Mouse (Mus musculus): ENCODE data around the gene Ntm. TPM values are rescaled to one million over a fixed set of nuclear protein-coding genes. Genes with fewer than 3 reads are reported as not detected.

Gene Ntm
- polyA plus RNA-seq, 1 experiment from 2014 or later = 21.4 TPM

DNA sequence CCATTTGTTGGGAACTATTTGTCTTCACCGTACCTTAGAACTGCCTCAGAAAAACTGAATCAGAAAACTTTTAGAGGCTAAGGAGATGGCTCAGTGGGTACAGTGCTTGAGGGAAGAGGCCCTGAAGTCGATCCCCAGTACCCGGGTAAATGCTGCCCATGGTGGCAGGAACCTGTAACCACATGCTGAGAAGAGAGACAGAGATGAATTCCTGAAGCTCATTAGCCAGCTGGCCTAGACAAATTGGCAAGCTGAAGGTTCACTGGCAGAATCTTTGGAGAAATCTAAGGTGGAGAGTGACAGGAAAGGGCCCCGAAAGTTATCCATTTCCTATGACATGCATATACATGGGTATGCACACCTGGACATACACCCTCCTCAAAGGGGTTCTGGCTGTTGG lies 605.1 kb downstream of the Ntm start:
- no peak overlapping the region for H3K4me3 ChIP-seq
- no peak overlapping the region for H3K27ac ChIP-seq
- H3K9me3 ChIP-seq = no peaks in the 10 kb centered on the region
- H3K4me1 ChIP-seq = no peaks in the 10 kb centered on the region
- H3K36me3 ChIP-seq = no peaks in the 10 kb centered on the region
- WGBS = 71% methylated on average over 4 of the region's 4 CpGs
- no peaks in the 10 kb centered on the region for H3K27me3 ChIP-seq
- H3K4me2 ChIP-seq = no peak overlapping the region
- H3K9ac ChIP-seq = no peak overlapping the region
- no peak for ATAC-seq (ENCODE audit: borderline replicate concordance, extremely low read depth, low FRiP score, low TSS enrichment)

DNA sequence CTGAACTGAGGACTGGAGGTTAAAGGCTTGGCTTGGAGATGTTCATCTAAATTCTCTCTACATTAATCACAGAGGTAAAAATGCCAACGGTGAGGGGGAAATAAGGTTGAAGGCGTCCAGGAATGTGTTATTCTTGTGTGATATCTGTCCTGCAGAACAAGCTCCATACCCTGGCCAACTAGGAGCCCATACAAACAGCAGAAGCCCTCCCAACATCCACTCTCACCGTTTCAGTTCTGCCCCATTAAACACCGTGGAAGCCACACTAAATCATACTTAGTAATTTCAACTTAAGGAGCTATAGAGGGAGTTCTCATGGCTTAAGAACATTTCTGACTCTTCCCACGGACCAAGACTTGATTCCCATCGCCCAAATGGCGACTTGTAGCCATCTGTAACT lies 620.6 kb downstream of the Ntm start:
- WGBS = 75% methylated on average over 7 of the region's 7 CpGs
- H3K9me3 ChIP-seq = no peaks in the 10 kb centered on the region
- no peak overlapping the region for H3K4me2 ChIP-seq
- no peaks in the 10 kb centered on the region for H3K27me3 ChIP-seq
- ATAC-seq (ENCODE audit: borderline replicate concordance, extremely low read depth, low FRiP score, low TSS enrichment) = no peak
- H3K27ac ChIP-seq = no peak overlapping the region
- no peak overlapping the region for H3K4me3 ChIP-seq
- H3K9ac ChIP-seq = no peak overlapping the region
- H3K4me1 ChIP-seq = no peaks in the 10 kb centered on the region
- H3K36me3 ChIP-seq = no peaks in the 10 kb centered on the region

DNA sequence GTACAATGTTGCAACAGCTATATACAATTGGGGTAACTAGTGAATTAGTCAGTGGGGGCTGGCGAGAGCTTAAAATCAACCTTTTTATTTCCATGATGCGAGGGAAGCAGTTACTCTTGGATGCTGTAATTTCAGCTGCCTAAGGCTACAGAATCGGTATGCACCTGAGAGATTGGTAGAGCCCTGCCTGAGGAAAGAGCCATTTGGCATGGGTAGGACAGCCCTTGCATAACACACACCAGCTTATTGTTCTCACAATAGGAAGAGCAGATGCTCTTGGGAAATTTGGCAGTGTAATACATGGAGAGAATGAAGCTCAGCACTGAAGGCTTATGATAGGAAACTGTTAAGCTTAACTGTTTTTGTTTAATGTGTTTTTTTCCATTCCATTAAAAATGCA lies 621.6 kb downstream of the Ntm start:
- Histone ChIP-seq H3K27ac (no peak overlapping the region), H3K4me3 (no peak overlapping the region), H3K36me3 (no peaks in the 10 kb centered on the region), H3K27me3 (no peaks in the 10 kb centered on the region), H3K9ac (no peak overlapping the region), H3K4me1 (no peaks in the 10 kb centered on the region), H3K4me2 (no peak overlapping the region), H3K9me3 (no peaks in the 10 kb centered on the region)
- no peak for ATAC-seq (ENCODE audit: borderline replicate concordance, extremely low read depth, low FRiP score, low TSS enrichment)
- 87% methylated on average over 3 of the region's 3 CpGs for WGBS

DNA sequence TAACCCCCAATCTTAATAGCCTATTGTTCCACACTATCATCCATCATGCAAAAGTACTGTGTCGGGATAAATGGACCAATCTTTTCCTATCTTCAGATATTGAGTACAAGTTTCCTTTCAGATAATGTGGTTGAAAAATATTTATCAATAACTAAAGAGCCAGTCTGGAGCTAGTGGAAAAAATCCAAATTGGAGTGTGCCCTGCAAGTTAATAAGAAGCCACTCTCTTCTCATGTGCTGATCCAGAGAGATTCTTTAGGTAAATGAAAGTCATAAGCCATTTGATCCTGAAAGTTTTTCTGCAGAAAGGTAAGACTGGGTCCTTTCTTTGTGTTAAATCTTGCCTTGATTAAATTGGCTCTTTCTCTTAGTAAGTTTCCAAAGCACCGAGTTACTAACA lies 627.3 kb downstream of the Ntm start:
- Histone ChIP-seq H3K36me3 (no peaks in the 10 kb centered on the region), H3K27ac (no peak overlapping the region), H3K4me3 (no peak overlapping the region), H3K27me3 (no peaks in the 10 kb centered on the region), H3K4me2 (no peak overlapping the region), H3K4me1 (0 out of 2 replicates have a peak, but pooled peaks cover 5% of the 10 kb centered on the region), H3K9ac (no peak overlapping the region), H3K9me3 (no peaks in the 10 kb centered on the region)
- 78% methylated on average over 2 of the region's 2 CpGs for WGBS
- no peak for ATAC-seq (ENCODE audit: borderline replicate concordance, extremely low read depth, low FRiP score, low TSS enrichment)

DNA sequence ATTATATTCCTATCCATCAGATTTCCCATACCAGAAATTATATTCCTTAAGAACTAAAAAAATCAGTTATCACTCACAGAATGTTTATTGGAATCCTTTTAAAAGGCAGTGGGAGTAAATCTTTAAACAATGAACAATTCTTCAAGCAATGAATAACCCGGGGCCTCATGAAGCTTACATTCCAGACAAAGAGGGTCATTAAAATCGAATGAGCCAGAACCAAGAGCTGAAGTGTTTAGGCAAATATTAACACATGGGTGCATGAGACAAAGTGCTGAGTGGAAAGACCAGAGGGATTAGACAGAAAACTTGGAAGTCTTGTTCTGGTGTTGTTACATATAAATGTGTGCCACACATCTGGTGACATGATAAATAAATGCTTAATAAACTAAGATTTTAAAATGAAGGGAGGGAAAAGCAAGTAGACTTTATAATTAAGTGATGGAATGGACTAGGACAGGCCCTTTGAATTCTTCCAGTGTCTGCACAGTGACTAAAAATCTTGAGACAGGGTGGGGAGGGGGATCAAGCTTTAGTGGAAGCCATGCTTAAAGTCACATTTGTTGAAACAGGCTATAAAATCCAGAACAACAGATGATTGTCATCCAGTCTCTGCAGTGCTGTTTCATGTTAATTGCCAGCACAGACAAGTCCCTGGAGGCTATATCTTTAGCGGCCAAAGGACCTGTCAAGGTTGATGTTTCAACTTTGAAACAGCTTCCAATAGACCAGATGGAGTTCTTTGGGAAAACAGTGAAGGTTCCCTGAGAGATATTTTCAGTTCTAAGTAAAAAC lies 630.4 kb downstream of the Ntm start:
- no peaks in the 10 kb centered on the region for H3K36me3 ChIP-seq
- H3K4me3 ChIP-seq = no peak overlapping the region
- H3K9me3 ChIP-seq = no peaks in the 10 kb centered on the region
- no peak overlapping the region for H3K9ac ChIP-seq
- no peaks in the 10 kb centered on the region for H3K27me3 ChIP-seq
- H3K4me1 ChIP-seq = 0 out of 2 replicates have a peak, but pooled peaks cover 5% of the 10 kb centered on the region
- H3K4me2 ChIP-seq = no peak overlapping the region
- H3K27ac ChIP-seq = peak overlapping the region; percentile 78
- 19% methylated on average over 3 of the region's 3 CpGs for WGBS
- ATAC-seq (ENCODE audit: borderline replicate concordance, extremely low read depth, low FRiP score, low TSS enrichment) = 0 out of 2 replicates have a peak, but pooled peaks have one; percentile 59

DNA sequence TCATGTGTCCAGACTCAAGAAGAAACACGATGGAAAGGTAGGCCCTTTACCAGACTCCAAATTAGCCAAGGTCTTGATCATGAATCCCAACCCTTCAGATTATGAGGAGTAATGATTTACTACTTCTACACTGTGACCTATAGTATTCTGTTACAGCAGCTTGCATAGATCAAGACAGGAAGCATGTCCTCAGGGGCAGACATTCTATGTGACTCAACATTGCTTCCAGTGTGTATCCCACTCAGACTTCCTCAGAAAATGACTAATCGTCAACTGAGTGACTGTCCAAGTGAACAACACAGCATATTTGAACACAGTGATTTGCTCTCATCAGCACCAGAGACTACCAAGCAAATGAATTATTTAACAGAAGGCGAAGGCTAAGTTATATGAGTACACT lies 632.5 kb downstream of the Ntm start:
- Histone ChIP-seq H3K27me3 (no peaks in the 10 kb centered on the region), H3K36me3 (no peaks in the 10 kb centered on the region), H3K27ac (no peak overlapping the region), H3K9me3 (no peaks in the 10 kb centered on the region), H3K4me3 (no peak overlapping the region), H3K4me1 (0 out of 2 replicates have a peak, but pooled peaks cover 8% of the 10 kb centered on the region), H3K4me2 (no peak overlapping the region), H3K9ac (no peak overlapping the region)
- no peak for ATAC-seq (ENCODE audit: borderline replicate concordance, extremely low read depth, low FRiP score, low TSS enrichment)
- 81% methylated on average over 3 of the region's 3 CpGs for WGBS

DNA sequence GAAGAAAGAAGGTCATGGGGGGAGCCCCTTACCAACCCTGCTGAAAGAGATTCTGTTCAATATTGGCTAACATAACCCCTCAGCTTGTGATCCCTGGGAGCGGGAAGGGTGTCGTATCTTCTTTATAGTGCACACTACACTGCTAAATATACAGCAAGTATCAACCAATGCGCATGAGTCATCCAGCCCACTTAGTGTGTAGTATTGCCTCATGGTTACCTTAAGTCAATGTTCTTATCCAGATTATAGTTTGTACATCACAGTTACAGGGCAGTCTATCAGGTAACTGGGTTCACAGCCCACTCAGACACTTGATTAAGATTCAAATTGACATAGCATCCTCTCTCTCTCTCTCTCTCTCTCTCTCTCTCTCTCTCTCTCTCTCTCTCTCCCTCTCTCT lies 636.7 kb downstream of the Ntm start:
- Histone ChIP-seq H3K9ac (no peak overlapping the region), H3K27ac (no peak overlapping the region), H3K9me3 (no peaks in the 10 kb centered on the region), H3K4me3 (no peak overlapping the region), H3K27me3 (no peaks in the 10 kb centered on the region), H3K4me2 (no peak overlapping the region), H3K36me3 (no peaks in the 10 kb centered on the region), H3K4me1 (0 out of 2 replicates have a peak, but pooled peaks cover 3% of the 10 kb centered on the region)
- 63% methylated on average over 3 of the region's 3 CpGs for WGBS
- ATAC-seq (ENCODE audit: borderline replicate concordance, extremely low read depth, low FRiP score, low TSS enrichment) = no peak

DNA sequence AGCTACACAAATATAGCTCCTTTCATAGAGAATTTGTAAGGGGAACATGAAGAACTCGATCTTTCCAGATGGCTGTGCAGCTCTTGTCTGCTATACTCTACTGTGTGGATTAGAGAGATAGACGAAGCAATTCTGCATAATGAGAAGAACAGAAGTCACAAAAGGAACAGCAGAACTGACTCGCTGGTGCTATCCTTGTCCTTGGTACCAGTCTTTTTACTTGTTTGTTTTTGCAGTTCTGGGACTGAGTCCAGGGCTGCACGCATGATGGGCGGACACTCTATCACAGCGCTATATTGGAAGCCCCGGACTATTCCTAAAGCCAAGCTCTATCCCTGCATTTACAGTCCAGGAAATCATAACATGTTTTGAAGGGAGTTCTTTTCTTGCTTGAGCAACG lies 637.8 kb downstream of the Ntm start:
- H3K9me3 ChIP-seq = no peaks in the 10 kb centered on the region
- H3K27ac ChIP-seq = no peak overlapping the region
- H3K4me1 ChIP-seq = 0 out of 2 replicates have a peak, but pooled peaks cover 3% of the 10 kb centered on the region
- 69% methylated on average over 8 of the region's 8 CpGs for WGBS
- H3K9ac ChIP-seq = no peak overlapping the region
- no peak for ATAC-seq (ENCODE audit: borderline replicate concordance, extremely low read depth, low FRiP score, low TSS enrichment)
- H3K4me2 ChIP-seq = no peak overlapping the region
- no peaks in the 10 kb centered on the region for H3K27me3 ChIP-seq
- H3K36me3 ChIP-seq = no peaks in the 10 kb centered on the region
- no peak overlapping the region for H3K4me3 ChIP-seq

DNA sequence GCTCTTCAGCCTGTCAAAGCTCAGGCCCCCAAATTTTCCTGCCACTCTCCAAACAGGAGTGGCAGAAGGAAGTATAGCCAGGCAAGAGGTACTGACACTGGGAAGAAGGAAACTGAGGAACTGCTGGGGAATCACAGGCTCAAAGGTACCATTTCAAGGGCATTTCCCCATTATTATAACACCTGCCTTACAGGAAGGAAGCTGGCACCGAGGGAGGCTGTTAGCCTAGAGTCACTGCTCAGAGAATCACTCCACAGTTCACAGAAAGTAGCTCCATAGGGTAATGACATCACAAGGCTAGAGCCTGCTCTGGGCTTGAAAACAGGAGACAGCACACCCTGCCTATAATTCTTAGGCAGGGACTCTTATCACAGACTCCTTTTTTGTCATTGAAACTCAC lies 643.7 kb downstream of the Ntm start:
- H3K27me3 ChIP-seq = no peaks in the 10 kb centered on the region
- H3K9me3 ChIP-seq = no peaks in the 10 kb centered on the region
- no peak overlapping the region for H3K9ac ChIP-seq
- peaks cover 15% of the 10 kb centered on the region for H3K4me1 ChIP-seq
- no peak overlapping the region for H3K4me3 ChIP-seq
- 65% methylated on average over 1 of the region's 1 CpGs for WGBS
- no peak overlapping the region for H3K27ac ChIP-seq
- ATAC-seq (ENCODE audit: borderline replicate concordance, extremely low read depth, low FRiP score, low TSS enrichment) = no peak
- no peaks in the 10 kb centered on the region for H3K36me3 ChIP-seq
- no peak overlapping the region for H3K4me2 ChIP-seq

DNA sequence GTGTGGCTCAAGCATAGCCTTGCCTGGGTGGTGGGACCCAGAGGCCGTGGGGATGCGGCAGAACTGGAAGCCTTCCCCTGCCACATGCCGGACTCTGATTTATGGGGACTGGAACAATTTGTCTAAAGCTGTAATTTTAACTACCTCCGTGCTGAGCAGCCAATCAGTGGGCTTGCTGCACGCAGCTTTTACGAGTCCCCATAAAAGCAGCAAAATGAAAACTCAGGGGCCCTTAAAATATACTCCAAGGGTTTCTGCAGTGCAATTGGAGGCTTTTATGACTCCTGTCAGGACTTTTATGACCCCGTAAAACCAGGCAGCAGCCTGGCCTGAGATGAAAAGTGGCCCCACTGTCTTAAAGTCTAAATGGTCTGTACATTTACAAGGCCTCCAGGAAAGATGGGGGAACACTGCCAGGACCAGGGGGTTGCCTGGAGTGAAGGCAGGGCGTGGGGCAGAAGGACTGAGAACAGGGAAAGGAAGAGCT lies 644.2 kb downstream of the Ntm start:
- H3K27me3 ChIP-seq = no peaks in the 10 kb centered on the region
- no peaks in the 10 kb centered on the region for H3K36me3 ChIP-seq
- no peak overlapping the region for H3K9ac ChIP-seq
- no peak for ATAC-seq (ENCODE audit: borderline replicate concordance, extremely low read depth, low FRiP score, low TSS enrichment)
- no peaks in the 10 kb centered on the region for H3K9me3 ChIP-seq
- 67% methylated on average over 8 of the region's 8 CpGs for WGBS
- no peak overlapping the region for H3K27ac ChIP-seq
- no peak overlapping the region for H3K4me3 ChIP-seq
- H3K4me2 ChIP-seq = no peak overlapping the region
- H3K4me1 ChIP-seq = peaks cover 15% of the 10 kb centered on the region

DNA sequence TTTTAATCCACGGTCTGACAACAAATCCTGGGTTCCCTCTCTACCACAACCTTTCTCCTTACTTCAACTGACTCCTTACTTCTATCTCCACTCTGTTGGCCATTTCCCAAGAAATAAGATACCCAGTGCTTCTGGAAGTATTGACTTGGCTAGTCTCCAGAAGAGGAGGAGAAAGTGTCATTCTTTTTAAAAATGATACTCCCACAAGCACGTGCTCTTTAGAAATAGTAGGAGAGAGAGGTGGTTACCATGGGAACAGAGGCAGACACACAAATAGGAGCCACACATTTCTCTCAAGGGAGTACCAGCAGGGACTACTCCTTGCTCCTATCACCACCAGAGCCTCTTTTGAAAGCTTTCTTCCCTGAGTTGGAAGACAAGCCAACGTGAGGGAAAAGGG lies 645.3 kb downstream of the Ntm start:
- ATAC-seq (ENCODE audit: borderline replicate concordance, extremely low read depth, low FRiP score, low TSS enrichment) = peak; percentile 23; the same call in 1 of the 2 replicates
- Histone ChIP-seq H3K9ac (no peak overlapping the region), H3K4me2 (no peak overlapping the region), H3K36me3 (no peaks in the 10 kb centered on the region), H3K27me3 (no peaks in the 10 kb centered on the region), H3K4me3 (no peak overlapping the region), H3K4me1 (peaks cover 15% of the 10 kb centered on the region), H3K27ac (no peak overlapping the region), H3K9me3 (no peaks in the 10 kb centered on the region)
- WGBS = 11% methylated on average over 3 of the region's 3 CpGs

DNA sequence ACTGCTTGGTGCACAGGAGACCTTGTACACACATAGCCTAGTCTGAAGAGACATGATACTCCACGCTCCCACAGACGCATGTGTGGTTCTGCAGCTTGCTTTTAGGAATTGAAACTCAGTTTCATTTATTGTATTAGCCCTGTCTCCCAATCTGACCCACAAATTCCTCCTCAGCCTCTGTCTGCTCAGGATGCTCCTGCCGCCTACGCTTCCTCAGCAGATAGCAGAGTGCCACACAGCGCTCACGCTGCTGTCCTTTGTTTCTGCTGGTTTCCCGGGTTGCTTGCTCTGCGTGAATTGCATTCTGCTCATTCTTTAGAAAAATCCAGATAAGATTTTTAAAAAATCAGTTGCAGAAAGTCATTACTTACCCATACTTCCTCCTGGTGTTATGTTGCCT lies 647.1 kb downstream of the Ntm start:
- no peak for ATAC-seq (ENCODE audit: borderline replicate concordance, extremely low read depth, low FRiP score, low TSS enrichment)
- Histone ChIP-seq H3K27me3 (no peaks in the 10 kb centered on the region), H3K9me3 (no peaks in the 10 kb centered on the region), H3K4me2 (no peak overlapping the region), H3K9ac (no peak overlapping the region), H3K36me3 (no peaks in the 10 kb centered on the region), H3K4me3 (no peak overlapping the region), H3K27ac (no peak overlapping the region), H3K4me1 (peaks cover 15% of the 10 kb centered on the region)
- 49% methylated on average over 8 of the region's 8 CpGs for WGBS

All from lung, embryonic 15.5 days (tissue).